Mouse (Mus musculus): ENCODE data around the gene Igf1r.

GRCm38 (mm10) chr7:68059690-68060089 lies 107.1 kb downstream of the Igf1r start:
- TF ChIP-seq CTCF (IDR thresholded peaks at IDR 0.05; ENCODE audit: control insufficient read depth, insufficient read depth, low read length), result no peak
- TF ChIP-seq POLR2A (IDR thresholded peaks at IDR 0.05; ENCODE audit: borderline replicate concordance, control insufficient read depth, low read depth, low read length), result no peak
